Mouse (Mus musculus): Measurements from ENCODE around the gene Spata9. TPM values are rescaled to one million over a fixed set of nuclear protein-coding genes. Genes with fewer than 3 reads are reported as not detected.
A peak's percentile ranks its signal among the peaks of the same experiment; 100 is the strongest.

Spata9 gene
- total RNA-seq, 2 experiments from 2014 or later, result 1.2 TPM; not detected in 1

GRCm38 (mm10) chr13:75988096-75988495 lies 21.1 kb downstream of the Spata9 start:
- no peak for ATAC-seq (replicated peaks; ENCODE audit: poor library complexity, severe bottlenecking)

- peak; percentile 95 for ATAC-seq (replicated peaks; ENCODE audit: poor library complexity, severe bottlenecking)
These were observed 25.4 kb downstream of the Spata9 start for GRCm38 (mm10) chr13:75992169-75993028.

- ATAC-seq (replicated peaks; ENCODE audit: poor library complexity, severe bottlenecking), result no peak
These were observed 36.3 kb downstream of the Spata9 start for GRCm38 (mm10) chr13:76003272-76003671.

GRCm38 (mm10) chr13:76014511-76014910 lies 47.6 kb downstream of the Spata9 start:
- no peak for ATAC-seq (replicated peaks; ENCODE audit: poor library complexity, severe bottlenecking)

DNA sequence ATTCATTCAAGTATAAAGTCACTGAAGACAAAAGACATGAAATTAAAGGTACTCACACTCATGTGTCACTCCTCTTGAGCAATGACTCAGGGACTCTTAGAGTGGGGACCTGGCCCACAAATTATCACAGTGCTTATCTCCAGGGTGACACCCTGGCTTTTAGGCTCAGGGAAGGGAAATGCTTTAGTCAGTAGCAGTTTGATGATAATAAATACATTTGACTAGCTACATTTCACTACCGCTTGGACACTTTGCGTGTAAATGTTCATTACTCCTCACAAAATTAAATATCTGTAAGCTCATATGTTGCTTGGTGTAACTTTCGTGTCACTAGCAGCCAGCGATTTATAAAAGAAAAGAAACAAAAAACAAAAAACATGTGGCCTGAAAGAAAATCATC lies 50.5 kb downstream of the Spata9 start:
- ATAC-seq (replicated peaks; ENCODE audit: poor library complexity, severe bottlenecking), result peak; percentile 39

GRCm38 (mm10) chr13:76017974-76018843 lies 51.3 kb downstream of the Spata9 start, which contains the start of gene Rfesd:
TSS of gene Rfesd (minus strand) at chr13:76018719.
- ATAC-seq (replicated peaks; ENCODE audit: poor library complexity, severe bottlenecking), result peak; percentile 96

- 0 out of 2 replicates have a peak, but pooled peaks have one; percentile 2 for ATAC-seq (replicated peaks; ENCODE audit: poor library complexity, severe bottlenecking)
These were observed 52.0 kb downstream of the Spata9 start for GRCm38 (mm10) chr13:76018844-76019400.

DNA sequence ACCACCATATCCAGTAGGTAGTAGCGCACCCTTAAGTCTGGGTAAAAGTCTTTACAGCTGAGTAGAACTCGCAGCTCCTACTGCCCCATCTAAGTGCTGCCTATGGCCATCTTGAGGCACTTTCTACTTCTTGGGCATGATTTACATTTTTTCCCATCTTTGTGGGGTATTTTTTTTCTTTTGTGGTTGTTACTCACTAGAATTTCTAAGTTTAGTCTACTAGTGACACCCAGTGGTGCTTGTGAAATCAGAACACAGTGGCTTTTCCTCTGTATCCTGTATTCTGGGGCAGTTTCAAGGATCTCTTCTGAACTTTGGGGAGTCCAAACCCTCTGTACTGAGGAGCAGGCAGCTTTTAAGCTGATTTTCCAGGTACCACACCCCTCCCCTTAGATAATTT lies 54.8 kb downstream of the Spata9 start:
- ATAC-seq (replicated peaks; ENCODE audit: poor library complexity, severe bottlenecking), result no peak

DNA sequence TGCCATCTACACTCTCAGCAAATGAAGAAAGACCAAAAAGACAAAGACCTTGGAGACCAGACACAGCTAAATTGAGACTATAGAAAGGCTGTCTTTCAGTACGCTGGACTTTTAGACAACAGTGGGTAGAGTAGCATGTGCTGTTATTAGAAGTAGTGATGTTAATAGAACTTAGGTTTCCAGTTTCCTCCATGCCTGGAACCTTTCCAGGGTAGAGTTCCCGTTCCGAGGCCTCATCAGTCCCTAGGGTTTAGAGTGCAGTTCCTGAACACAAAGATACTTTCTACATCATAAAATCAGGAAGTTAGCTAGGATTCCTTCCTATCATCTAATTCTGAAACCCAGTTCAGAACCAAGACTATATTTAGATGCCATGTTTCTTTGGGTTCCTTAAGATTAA lies 57.6 kb downstream of the Spata9 start:
- ATAC-seq (replicated peaks; ENCODE audit: poor library complexity, severe bottlenecking), result 0 out of 2 replicates have a peak, but pooled peaks have one; percentile 31

DNA sequence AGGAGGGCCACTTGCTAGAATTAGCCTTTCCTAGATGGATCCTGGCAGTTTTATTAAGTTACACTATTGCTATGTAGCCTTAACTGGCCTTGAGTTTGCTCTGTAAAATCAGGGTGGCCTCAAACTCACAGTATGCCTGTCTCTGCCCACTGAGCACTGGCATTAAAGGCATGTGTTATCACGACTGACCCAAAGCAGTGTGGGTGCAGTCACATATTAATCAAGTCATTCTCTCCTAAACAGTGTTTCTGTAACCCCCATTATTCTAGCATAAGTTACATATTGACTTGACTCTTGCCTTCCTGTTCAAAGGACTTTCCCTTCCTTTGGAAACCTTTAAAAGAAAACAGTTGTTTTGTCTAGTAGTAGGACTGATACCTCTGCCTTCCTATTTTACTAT lies 75.5 kb downstream of the Spata9 start:
- ATAC-seq (replicated peaks; ENCODE audit: poor library complexity, severe bottlenecking), result no peak

- peak; percentile 65 for ATAC-seq (replicated peaks; ENCODE audit: poor library complexity, severe bottlenecking)
These were observed 78.0 kb downstream of the Spata9 start for GRCm38 (mm10) chr13:76044971-76045370.

Other genes starting within 250 kb of the Spata9 start
- gene Glrx, start 127.3 kb upstream of the Spata9 start, total RNA-seq (2014; fragmentation: Nextera tagmentation), result 143 and 158 TPM in 2 replicates
- gene Glrx, start 127.3 kb upstream of the Spata9 start, total RNA-seq (2017), result 130 and 142 TPM in 2 replicates
- gene Rhobtb3, start 23.2 kb upstream of the Spata9 start, total RNA-seq (2014; fragmentation: Nextera tagmentation), result 3.2 and 8.0 TPM in 2 replicates
- gene Rhobtb3, start 23.2 kb upstream of the Spata9 start, total RNA-seq (2017), result 6.7 and 22.0 TPM in 2 replicates
- gene Rfesd, start 51.6 kb downstream of the Spata9 start, total RNA-seq (2014; fragmentation: Nextera tagmentation), result 5.7 and 13.8 TPM in 2 replicates
- gene Rfesd, start 51.6 kb downstream of the Spata9 start, total RNA-seq (2017), result 6.2 and 6.7 TPM in 2 replicates
- gene Gpr150, start 89.8 kb downstream of the Spata9 start, total RNA-seq (2014; fragmentation: Nextera tagmentation), result 0.64 TPM in 1 of 2 replicates, not detected in the other
- 0.04 and 1.0 TPM in 2 replicates for gene Gpr150, start 89.8 kb downstream of the Spata9 start, total RNA-seq (2017)
- gene Arsk, start 131.5 kb downstream of the Spata9 start, total RNA-seq (2014; fragmentation: Nextera tagmentation), result 9.9 and 15.8 TPM in 2 replicates
- 15.3 and 16.9 TPM in 2 replicates for gene Arsk, start 131.5 kb downstream of the Spata9 start, total RNA-seq (2017)
- 29.8 and 33.2 TPM in 2 replicates for gene Ttc37, start 131.6 kb downstream of the Spata9 start, total RNA-seq (2014; fragmentation: Nextera tagmentation)
- 37.3 and 42.9 TPM in 2 replicates for gene Ttc37, start 131.6 kb downstream of the Spata9 start, total RNA-seq (2017)

All from granulocyte monocyte progenitor cell, adult 5-6 weeks (primary cell).